Mouse (Mus musculus) liver, adult 2 months (tissue): ENCODE measurements at regions not wholly inside any gene's neighbourhood (a gene's known extent, or its start where the extent isn't known, plus 50 kb on each side); places are given as distances from the start of the nearest gene placed in this dataset.
A peak's percentile ranks its signal among the peaks of the same experiment; 100 is the strongest.

Experiments used
- DNase-seq: peaks from one replicate; pipeline ENCODE4 v3.0.0-alpha.2; 2011; ENCODE audit warnings: low read depth, low spot score; ENCODE audit errors: extremely low read depth
- H3K27ac ChIP-seq: fragments of 200-500 bp; replicated peaks from 2 replicates; pipeline ENCODE4 v1.5.1; 2012; ENCODE audit warnings: low read depth, mild to moderate bottlenecking, control low read depth, inconsistent platforms, low read length; ENCODE audit not compliant: insufficient read depth
- H3K27me3 ChIP-seq: fragments of 200-500 bp; 2 replicates; pipeline ENCODE4 v1.6.1; 2012; ENCODE audit warnings: mild to moderate bottlenecking, moderate library complexity, low read length, inconsistent platforms; ENCODE audit not compliant: control insufficient read depth, insufficient read depth
- H3K36me3 ChIP-seq: fragments of 200-500 bp; 2 replicates; pipeline ENCODE4 v1.6.1; 2012; ENCODE audit warnings: low read length, inconsistent platforms; ENCODE audit not compliant: control insufficient read depth, insufficient read depth
- H3K4me1 ChIP-seq: fragments of 200-500 bp; 2 replicates; pipeline ENCODE4 v1.6.1; 2011; ENCODE audit warnings: low read length; ENCODE audit not compliant: control insufficient read depth, insufficient read depth
- H3K4me3 ChIP-seq: fragments of 200-500 bp; 2 replicates; pipeline ENCODE4 v1.5.1; 2011; ENCODE audit warnings: low read depth, mild to moderate bottlenecking, control low read depth, low read length, moderate library complexity; ENCODE audit not compliant: insufficient read depth
- H3K79me2 ChIP-seq: fragments of 200-500 bp; 2 replicates; pipeline ENCODE4 v1.6.1; 2012; ENCODE audit warnings: inconsistent platforms, mild to moderate bottlenecking, low read length, moderate library complexity; ENCODE audit not compliant: control insufficient read depth, insufficient read depth
- H3K9ac ChIP-seq: fragments of 200-500 bp; 2 replicates; pipeline ENCODE4 v1.6.1; 2012; ENCODE audit warnings: low read depth, mild to moderate bottlenecking, control low read depth, inconsistent platforms, low read length
- CTCF ChIP-seq: fragments of 200-500 bp; IDR thresholded peaks from 2 replicates; pipeline ENCODE4 v1.5.1; 2011; ENCODE audit warnings: low read depth, low read length, control low read depth
- POLR2A ChIP-seq: fragments of 200-500 bp; IDR thresholded peaks from 2 replicates; pipeline ENCODE4 v1.6.1; 2011; ENCODE audit warnings: low read length, control low read depth; ENCODE audit not compliant: insufficient read depth; ENCODE audit errors: extremely low read depth
- WGBS: fragments of 180-500 bp; shearing (Covaris S2); methylation state at CpG from one replicate; pipeline ENCODE4 v1.1.7; 2018; 5-methylcytosine and 5-hydroxymethylcytosine counted together

DNA sequence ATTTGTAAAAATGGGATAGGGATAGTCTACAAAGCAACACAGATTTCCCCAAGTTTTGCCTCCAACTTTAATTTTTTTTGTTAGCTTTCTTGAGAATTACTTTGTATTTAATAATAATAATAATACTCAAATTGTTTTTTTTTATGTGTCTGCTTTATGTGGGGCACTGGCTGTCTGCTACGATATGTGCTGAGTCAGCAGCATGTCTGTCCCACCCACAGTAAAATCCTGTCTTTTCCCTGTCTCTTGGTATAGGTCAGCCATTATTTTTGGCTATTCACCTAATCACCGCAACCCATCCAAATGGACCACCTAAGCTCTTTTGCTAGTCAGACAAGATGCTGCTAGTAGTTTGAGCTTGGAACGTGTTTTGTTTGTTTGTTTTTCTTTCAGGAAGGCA lies 473.0 kb downstream of the Hs3st4 start:
- no peak overlapping the region for H3K27ac ChIP-seq
- TF ChIP-seq POLR2A (no peak), CTCF (no peak)

DNA sequence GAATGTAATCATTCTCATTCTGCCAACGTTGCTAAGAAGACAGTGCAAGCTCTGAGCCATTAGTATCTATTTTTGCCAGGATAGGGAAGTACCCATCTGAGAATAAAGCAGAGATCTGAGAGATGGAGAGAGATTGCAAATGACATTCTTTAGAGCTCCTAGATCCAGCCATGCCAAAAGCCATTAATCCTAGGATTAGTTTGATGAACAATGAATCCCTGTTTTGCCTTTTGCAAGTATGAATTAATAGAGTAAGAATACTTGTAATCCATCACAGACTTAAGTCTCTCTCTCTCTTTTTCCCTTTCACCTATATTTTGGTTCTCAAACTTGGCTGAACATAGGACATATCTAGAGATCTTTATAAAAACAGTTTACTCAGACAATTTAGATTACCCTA lies 504.7 kb downstream of the Hs3st4 start:
- TF ChIP-seq POLR2A, result no peak
- no peak for TF ChIP-seq CTCF
- H3K36me3 ChIP-seq, result no peaks in the 10 kb centered on the region
- no peak for DNase-seq

More for the DNA sequence above, 473.0 kb downstream of the Hs3st4 start:
- H3K4me1 ChIP-seq, result no peaks in the 10 kb centered on the region
- H3K9ac ChIP-seq, result no peak overlapping the region
- H3K79me2 ChIP-seq, result no peaks in the 10 kb centered on the region
- no peak for DNase-seq
- H3K27me3 ChIP-seq, result no peaks in the 10 kb centered on the region
- no peak overlapping the region for H3K4me3 ChIP-seq
- 78% methylated on average over 3 of the region's 3 CpGs for WGBS
- no peaks in the 10 kb centered on the region for H3K36me3 ChIP-seq

DNA sequence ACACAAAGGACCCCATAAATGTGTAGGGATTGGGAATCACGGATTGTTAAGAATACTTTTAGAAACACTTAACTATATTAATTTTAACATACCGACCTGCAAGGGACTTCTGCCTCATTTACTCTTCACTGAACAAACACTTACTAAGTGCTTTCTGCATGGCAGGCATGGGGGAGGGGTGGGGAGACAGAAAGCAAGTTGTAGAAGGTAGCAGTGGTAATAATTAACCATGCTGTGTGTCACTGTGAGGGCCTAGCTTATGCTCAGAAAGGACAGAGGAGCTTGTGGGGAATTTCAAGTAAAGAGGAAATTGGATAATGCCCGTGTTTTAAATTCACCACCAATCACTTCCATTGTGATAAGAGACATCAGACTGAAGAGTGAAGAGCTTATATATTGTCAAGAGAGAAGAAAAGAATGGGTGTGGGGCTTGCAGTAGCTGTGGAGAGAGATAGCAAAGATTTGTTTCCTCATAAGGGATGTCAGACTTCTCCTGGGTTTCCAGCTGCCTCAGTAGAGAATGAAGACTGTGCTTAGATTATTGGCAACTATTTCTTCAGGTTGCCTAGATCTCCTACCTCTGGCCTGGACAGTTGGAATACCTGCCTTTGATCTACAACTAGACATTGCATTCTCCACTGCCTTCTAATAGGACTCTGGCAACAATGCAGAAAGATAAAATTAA lies 508.6 kb downstream of the Hs3st4 start:
- peaks cover 9% of the 10 kb centered on the region; the same call in 1 of the 2 replicates for H3K4me1 ChIP-seq
- H3K27ac ChIP-seq, result no peak overlapping the region
- no peak for TF ChIP-seq CTCF
- no peak for TF ChIP-seq POLR2A
- WGBS, result 21% methylated on average over 3 of the region's 3 CpGs
- no peaks in the 10 kb centered on the region for H3K27me3 ChIP-seq
- peak; percentile 79 for DNase-seq
- no peaks in the 10 kb centered on the region for H3K36me3 ChIP-seq
- H3K79me2 ChIP-seq, result no peaks in the 10 kb centered on the region
- no peak overlapping the region for H3K4me3 ChIP-seq
- H3K9ac ChIP-seq, result no peak overlapping the region

More for the DNA sequence above, 504.7 kb downstream of the Hs3st4 start:
- WGBS, result 68% methylated on average over 1 of the region's 1 CpGs
- Histone ChIP-seq H3K4me1 (peaks cover 9% of the 10 kb centered on the region; the same call in 1 of the 2 replicates), H3K9ac (no peak overlapping the region), H3K4me3 (no peak overlapping the region), H3K27ac (no peak overlapping the region), H3K27me3 (no peaks in the 10 kb centered on the region), H3K79me2 (no peaks in the 10 kb centered on the region)

DNA sequence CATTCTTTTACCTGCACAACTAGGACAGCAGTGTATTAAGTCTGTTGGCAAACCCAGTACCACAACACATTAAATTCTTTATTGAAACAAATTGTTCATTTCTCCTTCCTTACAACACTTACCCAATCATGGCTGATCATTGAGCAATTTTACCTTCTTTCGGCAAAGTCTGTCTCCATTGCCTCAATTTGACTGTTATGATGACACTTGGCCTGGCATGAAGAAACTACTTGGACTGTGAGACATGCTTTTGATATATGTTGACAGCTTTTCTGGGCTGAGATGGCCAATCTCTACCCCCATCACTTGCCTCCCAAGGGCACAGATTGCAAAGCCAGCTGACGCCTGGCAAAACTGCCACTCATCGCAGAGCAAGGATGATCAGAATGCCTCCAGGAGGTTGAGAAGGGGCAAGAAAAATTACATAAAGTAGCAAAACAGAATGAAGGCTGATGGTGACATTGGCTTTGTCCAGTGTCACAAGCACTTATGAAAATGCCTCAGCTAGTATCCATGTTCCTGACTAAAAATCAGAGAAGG lies 509.3 kb downstream of the Hs3st4 start:
- no peak overlapping the region for H3K9ac ChIP-seq
- H3K4me3 ChIP-seq, result no peak overlapping the region
- DNase-seq, result peak; percentile 37
- H3K27me3 ChIP-seq, result no peaks in the 10 kb centered on the region
- 72% methylated on average over 3 of the region's 3 CpGs for WGBS
- H3K36me3 ChIP-seq, result no peaks in the 10 kb centered on the region
- no peak overlapping the region for H3K27ac ChIP-seq
- peaks cover 9% of the 10 kb centered on the region; the same call in 1 of the 2 replicates for H3K4me1 ChIP-seq
- TF ChIP-seq POLR2A (no peak), CTCF (no peak)
- H3K79me2 ChIP-seq, result no peaks in the 10 kb centered on the region

DNA sequence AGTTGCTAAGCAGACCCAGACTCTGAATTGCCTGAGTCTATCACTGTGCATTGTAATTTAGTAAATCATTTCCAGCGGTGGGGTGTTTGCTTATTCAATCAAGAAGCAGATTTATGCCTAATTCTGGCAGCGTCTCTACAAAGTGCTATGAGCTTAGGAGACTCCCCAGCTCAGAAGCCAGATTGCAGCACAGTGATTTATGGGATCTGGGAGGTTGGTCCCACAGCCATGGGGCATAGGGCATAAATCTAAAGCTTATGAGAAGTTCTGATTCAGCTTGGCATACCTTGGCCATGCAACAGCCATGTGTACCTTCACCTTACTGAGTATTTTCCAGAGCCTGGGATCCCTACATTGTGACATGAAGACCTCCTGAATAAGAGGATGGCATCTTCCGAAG lies 518.0 kb downstream of the Hs3st4 start:
- WGBS, result 65% methylated on average over 3 of the region's 3 CpGs
- no peak overlapping the region for H3K9ac ChIP-seq

DNA sequence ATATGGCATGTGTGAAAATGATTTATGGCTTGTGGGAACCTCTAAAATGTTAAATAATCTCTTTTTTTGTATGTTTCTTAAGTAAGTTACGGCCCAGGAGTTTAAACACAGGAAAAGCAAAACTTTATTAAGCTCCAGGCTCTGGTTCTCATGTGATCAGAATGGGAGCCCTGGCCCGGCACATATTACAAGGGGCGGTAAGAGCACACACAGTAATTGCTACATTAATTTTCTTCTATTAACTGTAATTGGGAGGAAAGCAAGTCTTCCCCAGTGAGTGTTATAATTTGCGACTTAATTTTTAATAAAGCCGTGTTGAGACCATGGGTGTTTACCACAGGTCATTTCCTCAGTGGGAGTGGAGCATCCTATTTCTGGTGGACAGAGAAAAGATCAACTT lies 520.1 kb downstream of the Hs3st4 start:
- no peak for DNase-seq
- no peaks in the 10 kb centered on the region for H3K4me1 ChIP-seq
- H3K4me3 ChIP-seq, result no peak overlapping the region
- WGBS, result 94% methylated on average over 5 of the region's 5 CpGs
- no peaks in the 10 kb centered on the region for H3K36me3 ChIP-seq
- no peak overlapping the region for H3K9ac ChIP-seq
- no peaks in the 10 kb centered on the region for H3K27me3 ChIP-seq
- TF ChIP-seq CTCF (no peak), POLR2A (no peak)
- H3K79me2 ChIP-seq, result no peaks in the 10 kb centered on the region
- H3K27ac ChIP-seq, result no peak overlapping the region

More for the DNA sequence above, 518.0 kb downstream of the Hs3st4 start:
- H3K4me1 ChIP-seq, result no peaks in the 10 kb centered on the region
- TF ChIP-seq CTCF (no peak), POLR2A (no peak)
- DNase-seq, result no peak
- H3K4me3 ChIP-seq, result no peak overlapping the region
- H3K36me3 ChIP-seq, result no peaks in the 10 kb centered on the region
- H3K79me2 ChIP-seq, result no peaks in the 10 kb centered on the region
- no peak overlapping the region for H3K27ac ChIP-seq
- no peaks in the 10 kb centered on the region for H3K27me3 ChIP-seq
